11 mouse cellular contexts compared by ENCODE assay signal in genomic region chr3:93111668-93112067, GRCm38 (mm10). TPM values are rescaled to one million over a fixed set of nuclear protein-coding genes. Genes with fewer than 3 reads are reported as not detected.
A peak's percentile ranks its signal among the peaks of the same experiment; 100 is the strongest.
DNase-seq lines count a peak whose midpoint lies in the region; TF ChIP-seq lines count a peak whose summit lies in the region.
"Had no signal": no experiment of that assay in that cellular context is flagged by ENCODE, and none has a peak within 500 bp of the region (broad histone marks: within the 10 kb centered on the region; RNA-seq: fewer than 3 reads in every experiment).

No protein-coding gene starts in this region.

- H3K4me3 ChIP-seq in bone marrow macrophage, adult 2 months (ENCODE audit: insufficient read depth, low read length), result no peak overlapping the region
- H3K4me3 ChIP-seq: embryonic facial prominence, embryonic 12.5 days; heart, embryonic 15.5 days; liver, embryonic 13.5 days had no signal

- no peak overlapping the region for H3K27ac ChIP-seq in bone marrow macrophage, adult 2 months (ENCODE audit: insufficient read depth, low read depth, low read length)
- H3K27ac ChIP-seq: embryonic facial prominence, embryonic 12.5 days; heart, embryonic 15.5 days; liver, embryonic 13.5 days had no signal

- peak; percentile 19 for DNase-seq in kidney, adult 18-20 months
- no peak for DNase-seq in kidney, postnatal 14 days
- DNase-seq in retina, embryonic 14.5 days (ENCODE audit: low spot score), result peak; percentile 12
- no peak for DNase-seq in retina, postnatal 1 day
- DNase-seq in testis, postnatal 10 days (ENCODE audit: low spot score), result peak; percentile 47
- no peak for DNase-seq in urinary bladder, adult 2 months (ENCODE audit: low spot score)
- DNase-seq: liver, embryonic 13.5 days had no signal

- peak; percentile 40; the same call in 1 of the 2 replicates for TF ChIP-seq CTCF in bone marrow macrophage, adult 2 months (IDR thresholded peaks at IDR 0.05; ENCODE audit: low read depth, low read length)

- no peaks in the 10 kb centered on the region for H3K4me1 ChIP-seq in bone marrow macrophage, adult 2 months (ENCODE audit: control insufficient read depth, insufficient read depth, low read length)
- H3K4me1 ChIP-seq: embryonic facial prominence, embryonic 12.5 days; heart, embryonic 15.5 days; liver, embryonic 13.5 days had no signal

- TF ChIP-seq POLR2A in bone marrow macrophage, adult 2 months (IDR thresholded peaks at IDR 0.05; ENCODE audit: borderline replicate concordance, low read depth, low read length), result no peak

RNA-seq across cellular contexts. Expression of gene Crnn, which starts 32.9 kb away (rescaled TPM):
- polyA plus RNA-seq in bone marrow macrophage, adult 2 months (2012; ENCODE audit: insufficient read depth, insufficient read length, missing spikeins), result not detected in 2 replicates
- polyA plus RNA-seq in urinary bladder, adult 2 months (2012; rRNA removed), result 0.03 TPM in 1 of 2 replicates, not detected in the other
- polyA plus RNA-seq: embryonic facial prominence, embryonic 12.5 days; heart, embryonic 15.5 days; large intestine, adult 2 months; liver, embryonic 13.5 days had no signal

RNA-seq across cellular contexts. Expression of gene Gm4858, which starts 43.0 kb away (rescaled TPM):
- not detected in 2 replicates for polyA plus RNA-seq in bone marrow macrophage, adult 2 months (2012; ENCODE audit: insufficient read depth, insufficient read length, missing spikeins)
- not detected in 2 replicates for polyA plus RNA-seq in urinary bladder, adult 2 months (2012; rRNA removed)
- polyA plus RNA-seq: embryonic facial prominence, embryonic 12.5 days; heart, embryonic 15.5 days; large intestine, adult 2 months; liver, embryonic 13.5 days had no signal

Comparison
In these comparisons a context has a peak if more than half of its experiments do, and no peak if none do; other contexts are left out.
1. DNase-seq: peak in kidney, adult 18-20 months (single experiment), retina, embryonic 14.5 days (single experiment) and testis, postnatal 10 days (single experiment); none in kidney, postnatal 14 days (single experiment), retina, postnatal 1 day (single experiment) and urinary bladder, adult 2 months (single experiment).